Mouse (Mus musculus): ENCODE data around the gene Alpl.

DNA sequence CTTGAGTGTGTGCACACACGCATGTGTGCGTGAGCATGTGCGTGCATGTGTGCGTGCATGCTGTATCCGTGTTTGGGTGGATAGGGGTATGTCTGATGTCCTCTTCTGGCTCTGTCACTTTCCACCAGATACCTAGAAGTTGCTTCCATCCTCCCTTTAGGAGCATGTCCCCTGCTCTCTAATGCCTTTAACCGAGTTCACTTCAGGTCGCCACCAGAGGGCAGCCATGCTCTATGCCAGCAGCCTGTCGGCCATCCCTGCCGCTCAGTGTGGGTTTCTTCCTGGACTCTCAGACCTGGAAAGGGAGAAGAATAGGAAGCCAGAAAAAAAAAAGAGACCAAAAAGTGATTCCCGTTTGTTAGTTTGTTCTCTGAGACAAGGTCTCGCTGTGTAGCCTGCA lies 48.5 kb upstream of the Alpl start:
- TF ChIP-seq CTCF (conservative IDR thresholded peaks at IDR 0.05; ENCODE audit: insufficient read depth, insufficient read length, low read depth, low read length) (peak; percentile 96), POLR2A (IDR thresholded peaks at IDR 0.05; ENCODE audit: low read depth, low read length) (no peak)

Measured in kidney, adult 2 months (tissue).